Mouse (Mus musculus): ENCODE measurements around the gene Dnah2. TPM values are rescaled to one million over a fixed set of nuclear protein-coding genes. Genes with fewer than 3 reads are reported as not detected.
A peak's percentile ranks its signal among the peaks of the same experiment; 100 is the strongest.

Gene Dnah2
- total RNA-seq, 2 experiments from 2014 or later, result 4.6 to 5.2 TPM

DNA sequence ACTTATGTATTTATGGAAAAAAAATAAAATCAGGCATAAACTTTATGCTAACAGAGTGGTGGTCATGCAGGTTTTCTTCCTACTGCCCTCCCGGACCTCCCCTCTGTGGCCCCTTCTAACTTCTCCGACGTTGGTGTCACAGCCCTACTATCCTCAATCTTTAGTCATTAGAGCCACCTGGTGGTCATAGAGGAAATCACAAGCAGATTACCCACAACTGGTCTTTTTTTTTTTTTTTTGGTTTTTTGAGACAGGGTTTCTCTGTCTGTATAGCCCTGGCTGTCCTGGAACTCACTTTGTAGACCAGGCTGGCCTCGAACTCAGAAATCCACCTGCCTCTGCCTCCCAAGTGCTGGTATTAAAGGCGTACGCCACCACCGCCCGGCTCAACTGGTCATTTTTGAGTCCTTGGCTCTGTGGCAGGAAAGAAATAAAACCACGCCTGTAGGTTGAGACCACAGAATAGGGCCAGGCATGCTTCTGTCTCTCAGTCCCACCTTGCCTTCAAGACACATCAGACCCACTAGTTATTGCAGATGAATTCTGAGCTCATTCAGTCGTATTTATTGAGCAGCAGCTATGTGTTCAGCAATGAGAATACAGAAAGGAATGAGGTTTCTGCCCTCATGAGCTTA is 158.4 kb downstream of the Dnah2 start:
- peak overlapping the region; percentile 59; the same call in 1 of the 2 replicates for H3K27ac ChIP-seq
- TF ChIP-seq CTCF (conservative IDR thresholded peaks at IDR 0.05), result peak; percentile 83
- peak in 1 of 2 experiments; percentile 76 for DNase-seq (ENCODE audit: low spot score in 2 of 2)
- no peak overlapping the region for H3K4me3 ChIP-seq

DNA sequence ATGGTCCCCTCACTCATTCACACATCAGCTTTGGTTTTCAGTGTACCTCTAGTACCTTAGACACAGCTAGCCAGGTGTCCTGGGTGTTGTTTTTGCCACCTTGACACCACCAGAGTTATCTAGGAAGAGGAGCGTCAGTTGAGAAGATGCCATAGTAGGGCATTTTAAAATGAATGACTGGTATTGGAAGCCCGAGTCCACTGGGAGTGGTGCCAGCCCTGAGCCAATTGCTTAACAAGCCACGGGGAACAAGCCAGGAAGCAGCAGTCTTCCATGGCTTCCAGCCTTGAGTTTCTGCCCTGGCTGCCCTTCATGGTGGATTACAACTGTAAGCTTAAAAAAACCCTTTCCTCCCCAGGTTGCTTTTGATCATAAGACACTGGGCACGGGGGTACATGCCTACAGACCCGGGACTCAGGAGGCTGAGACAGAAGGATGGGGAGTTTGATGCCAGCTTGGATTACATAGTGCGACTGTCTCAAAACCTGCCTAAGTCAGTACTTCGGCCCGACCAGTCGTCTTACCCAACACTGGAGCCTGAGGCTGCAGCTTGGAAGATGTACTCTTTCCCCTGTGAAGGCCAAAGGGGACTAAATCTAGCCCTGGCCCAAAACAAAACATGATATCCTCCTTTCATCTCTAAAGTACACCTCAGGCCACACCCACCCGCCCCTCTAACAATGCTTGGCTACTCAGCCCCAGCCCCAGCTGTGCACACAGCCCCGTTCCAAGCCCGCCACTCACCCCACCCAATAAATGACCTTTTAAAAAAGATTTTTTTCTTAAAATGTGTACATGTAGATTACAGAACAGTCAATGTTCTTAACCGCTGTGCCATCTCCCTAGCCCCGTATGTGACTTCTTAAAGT is 159.1 kb downstream of the Dnah2 start:
- Histone ChIP-seq H3K27ac (peak overlapping the region; percentile 59; the same call in 1 of the 2 replicates), H3K4me3 (no peak overlapping the region)
- no peak for DNase-seq (ENCODE audit: low spot score in 2 of 2)
- TF ChIP-seq CTCF (conservative IDR thresholded peaks at IDR 0.05), result no peak

DNA sequence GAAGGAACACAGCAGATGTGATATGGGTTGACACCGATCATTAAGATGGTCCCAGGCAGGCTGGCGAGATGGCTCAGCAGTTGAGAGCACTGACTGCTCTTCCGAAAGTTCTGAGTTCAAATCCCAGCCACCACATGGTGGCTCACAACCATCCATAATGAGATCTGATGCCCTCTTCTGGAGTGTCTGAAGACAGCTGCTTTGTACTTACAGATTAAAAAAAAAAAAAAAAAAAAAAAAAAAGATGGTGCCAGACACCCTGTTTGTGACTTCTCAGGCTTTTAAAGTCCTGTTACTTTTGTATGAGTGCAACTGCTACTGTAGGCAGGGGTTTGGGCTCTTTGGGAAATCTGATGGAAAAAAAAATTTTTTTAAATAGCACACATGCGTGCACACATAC is 160.2 kb downstream of the Dnah2 start:
- DNase-seq (ENCODE audit: low spot score in 2 of 2), result no peak
- peak; percentile 57 for TF ChIP-seq CTCF (conservative IDR thresholded peaks at IDR 0.05)
- Histone ChIP-seq H3K4me3 (no peak overlapping the region), H3K27ac (no peak overlapping the region)

DNA sequence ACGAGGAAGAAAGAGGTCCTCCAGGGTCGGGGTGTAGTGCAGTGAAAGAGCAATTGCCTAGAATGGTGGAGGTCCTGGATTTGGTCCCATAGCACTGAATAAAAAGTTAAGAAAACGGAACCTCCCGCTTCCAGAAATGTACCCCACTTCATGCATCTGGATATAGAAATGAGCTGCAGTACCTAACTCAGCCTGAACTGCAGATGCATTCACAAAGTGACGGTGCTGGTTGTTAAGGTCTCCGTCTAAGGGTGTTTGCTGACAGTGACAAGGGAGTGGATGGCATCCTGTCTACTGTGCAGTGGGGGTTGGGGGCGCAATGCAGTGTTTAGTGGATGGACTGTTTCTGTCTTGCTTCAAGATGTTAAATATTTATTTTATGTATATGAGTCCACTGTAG is 162.2 kb downstream of the Dnah2 start:
- H3K27ac ChIP-seq, result no peak overlapping the region
- no peak overlapping the region for H3K4me3 ChIP-seq
- TF ChIP-seq CTCF (conservative IDR thresholded peaks at IDR 0.05), result peak; percentile 18; the same call in 1 of the 2 replicates
- no peak for DNase-seq (ENCODE audit: low spot score in 2 of 2)

DNA sequence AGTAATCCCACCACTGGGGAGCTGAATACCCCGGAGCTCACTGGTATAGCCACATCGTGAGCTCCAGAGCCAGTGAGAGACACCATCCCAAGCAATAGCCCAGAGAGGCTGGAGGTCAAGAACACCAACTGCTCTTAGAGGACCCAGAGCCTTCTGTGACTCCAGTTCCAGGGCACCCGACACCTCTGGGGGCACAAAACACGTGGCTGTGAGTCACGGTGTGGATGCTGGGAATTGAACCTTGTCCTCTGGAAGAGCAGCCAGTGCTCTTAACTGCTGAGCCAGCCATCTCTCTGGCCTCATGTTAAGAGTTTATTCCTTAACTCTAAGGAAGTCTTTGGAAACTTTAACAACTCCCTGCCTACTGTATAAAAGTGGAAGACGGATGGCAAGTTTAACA is 163.9 kb downstream of the Dnah2 start:
- TF ChIP-seq CTCF (conservative IDR thresholded peaks at IDR 0.05), result no peak
- no peak for DNase-seq (ENCODE audit: low spot score in 2 of 2)
- no peak overlapping the region for H3K4me3 ChIP-seq
- H3K27ac ChIP-seq, result no peak overlapping the region

DNA sequence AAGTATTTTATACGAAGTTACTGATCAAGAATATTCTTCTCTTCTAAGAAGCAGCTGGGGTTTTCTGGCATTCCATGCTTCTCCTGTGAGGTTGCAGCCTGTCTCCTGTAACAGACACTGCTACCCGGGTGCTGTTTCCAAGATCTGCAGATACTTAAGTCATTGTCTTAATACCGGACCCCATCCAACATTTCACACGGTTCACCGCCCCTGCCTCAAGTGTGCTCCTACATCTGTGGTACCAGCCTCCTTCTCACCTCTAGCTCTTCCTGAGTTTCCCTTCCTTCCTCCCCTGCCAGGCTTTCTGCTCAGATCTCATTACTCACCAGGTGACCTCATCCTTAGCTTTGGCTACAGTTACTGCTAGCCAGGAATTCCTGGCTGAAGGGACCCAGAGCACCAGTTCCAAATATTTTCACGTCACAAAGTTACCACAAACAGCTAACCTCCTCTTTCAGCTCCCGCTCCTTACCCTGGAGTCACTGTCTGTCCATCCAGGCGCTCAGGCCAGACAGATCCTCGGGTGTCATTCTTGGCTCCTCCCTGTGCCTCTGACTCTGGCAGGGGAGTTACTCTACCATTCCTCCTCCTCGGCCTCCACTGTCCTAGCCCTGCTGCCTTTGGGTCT is 166.3 kb downstream of the Dnah2 start:
- no peak for DNase-seq (ENCODE audit: low spot score in 2 of 2)
- TF ChIP-seq CTCF (conservative IDR thresholded peaks at IDR 0.05), result no peak

DNA sequence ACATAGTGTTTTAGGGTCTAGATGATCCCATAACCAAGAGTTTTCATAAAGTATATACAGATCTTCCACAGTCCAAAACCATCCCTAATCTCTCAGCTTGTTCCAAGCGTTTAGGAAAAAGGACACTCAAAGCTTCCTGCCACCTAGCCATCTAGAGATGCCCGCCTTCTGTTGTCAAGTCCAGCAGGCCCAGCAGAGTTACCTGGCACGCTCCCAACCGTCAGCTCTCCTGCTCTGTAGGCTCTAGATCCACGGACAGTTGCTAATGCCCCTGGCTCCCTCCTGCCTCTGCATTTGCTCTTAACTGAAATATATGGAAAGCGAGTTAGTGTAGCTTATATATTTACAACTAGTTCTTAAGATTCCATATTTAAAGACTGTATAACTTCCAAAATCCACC is 167.6 kb downstream of the Dnah2 start:
- no peak for TF ChIP-seq CTCF (conservative IDR thresholded peaks at IDR 0.05)
- H3K27ac ChIP-seq, result no peak overlapping the region
- H3K4me3 ChIP-seq, result no peak overlapping the region
- no peak for DNase-seq (ENCODE audit: low spot score in 2 of 2)

More for the DNA sequence above, 166.3 kb downstream of the Dnah2 start:
- no peak overlapping the region for H3K27ac ChIP-seq
- no peak overlapping the region for H3K4me3 ChIP-seq

DNA sequence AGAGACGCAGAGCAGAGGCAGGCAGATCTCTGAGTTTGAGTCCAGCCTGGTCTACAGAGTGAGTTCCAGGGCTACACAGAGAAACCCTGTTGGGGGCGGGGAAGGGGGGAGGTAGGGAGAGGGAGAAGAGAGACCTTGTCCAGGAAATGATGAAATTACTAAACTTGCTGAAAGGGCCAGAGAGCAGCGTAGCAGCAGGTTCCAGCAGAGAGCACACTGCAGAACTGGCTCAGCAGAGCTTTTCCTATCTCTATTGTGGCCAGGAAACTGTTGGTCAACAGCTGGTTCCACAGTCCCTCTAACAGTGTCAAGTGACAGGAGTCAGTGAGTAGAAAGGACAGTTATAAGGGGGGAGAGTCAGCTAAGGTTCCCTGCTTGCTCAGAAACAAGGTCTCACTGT is 169.3 kb downstream of the Dnah2 start:
- Histone ChIP-seq H3K27ac (no peak overlapping the region), H3K4me3 (no peak overlapping the region)
- DNase-seq (ENCODE audit: low spot score in 2 of 2), result no peak
- TF ChIP-seq CTCF (conservative IDR thresholded peaks at IDR 0.05), result no peak

DNA sequence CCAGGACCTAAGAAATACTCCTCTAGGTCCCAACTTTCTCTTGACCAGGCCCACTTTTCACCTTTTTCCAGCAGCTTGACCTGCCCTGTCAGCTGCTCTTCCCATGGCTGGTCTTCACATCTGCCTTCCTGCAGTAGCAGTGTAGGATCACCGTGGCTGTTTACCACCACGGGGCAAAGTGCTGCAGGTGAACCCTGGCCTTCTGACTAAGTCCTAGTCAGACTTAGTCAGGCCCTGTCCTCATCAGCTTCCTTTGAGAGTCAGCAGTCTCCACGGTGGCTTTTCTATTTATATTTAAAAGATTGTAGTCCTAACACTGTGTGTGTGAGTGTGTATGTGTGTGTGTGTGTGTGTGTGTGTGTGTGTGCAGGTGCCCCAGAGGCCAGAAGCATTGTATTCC is 171.1 kb downstream of the Dnah2 start:
- no peak for DNase-seq (ENCODE audit: low spot score in 2 of 2)
- Histone ChIP-seq H3K4me3 (no peak overlapping the region), H3K27ac (no peak overlapping the region)
- no peak for TF ChIP-seq CTCF (conservative IDR thresholded peaks at IDR 0.05)

DNA sequence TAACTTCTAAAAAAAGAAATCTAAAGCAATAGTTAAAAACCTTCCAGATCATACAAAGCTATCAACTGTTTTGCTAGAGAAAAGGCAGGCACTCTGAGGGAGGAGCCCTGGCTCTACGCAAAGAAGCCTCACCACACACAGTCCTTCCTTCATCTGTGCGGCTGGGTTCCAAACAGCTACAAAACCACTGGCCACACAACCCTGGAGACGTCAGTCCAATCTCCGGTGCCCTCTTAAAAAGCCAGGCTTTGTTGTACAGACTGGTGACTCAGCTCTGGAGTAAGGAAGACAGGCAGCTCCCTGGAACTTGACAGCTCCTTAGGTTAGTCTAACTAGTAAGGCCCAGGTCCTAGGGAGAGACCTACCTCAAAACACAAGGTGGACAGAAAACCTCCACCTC is 173.3 kb downstream of the Dnah2 start:
- H3K4me3 ChIP-seq, result no peak overlapping the region
- H3K27ac ChIP-seq, result no peak overlapping the region
- no peak for TF ChIP-seq CTCF (conservative IDR thresholded peaks at IDR 0.05)
- DNase-seq (ENCODE audit: low spot score in 2 of 2), result no peak

DNA sequence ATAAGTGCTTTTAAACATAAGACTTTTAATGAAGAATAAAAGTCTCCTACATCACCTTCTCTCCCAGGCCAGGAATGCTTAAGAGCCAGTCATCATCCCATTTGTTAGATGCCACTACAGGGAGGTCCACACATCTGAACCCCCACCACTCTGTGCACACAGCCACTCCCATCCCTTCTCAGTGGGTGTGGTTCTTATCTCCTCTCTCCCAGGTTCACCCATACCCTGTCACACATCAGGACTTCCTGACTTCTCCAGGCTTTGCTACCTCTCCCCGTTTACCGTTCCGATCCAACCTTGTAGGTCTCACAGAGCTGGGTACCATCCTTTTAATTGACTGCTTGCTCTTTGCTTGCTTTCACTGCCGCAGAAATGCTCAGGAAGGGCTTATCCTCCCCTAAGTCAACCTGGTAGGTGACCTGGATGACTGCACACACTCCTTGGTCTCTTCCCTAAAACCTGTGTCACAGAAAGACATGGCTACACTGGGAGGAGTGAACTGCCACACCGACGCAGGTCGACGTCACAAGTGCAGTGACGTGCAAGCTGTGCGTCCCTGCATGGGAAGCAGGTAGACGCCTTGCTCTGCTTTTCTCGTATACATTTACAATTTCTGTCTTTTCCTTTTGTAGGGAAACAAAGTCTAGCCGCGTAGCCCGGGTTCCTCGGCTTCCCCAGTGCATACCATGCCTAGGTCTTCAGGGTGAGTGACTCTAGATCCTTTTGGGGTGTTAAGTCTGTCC is 175.5 kb downstream of the Dnah2 start:
- peak overlapping the region; percentile 99 for H3K27ac ChIP-seq
- no peak for TF ChIP-seq CTCF (conservative IDR thresholded peaks at IDR 0.05)
- no peak overlapping the region for H3K4me3 ChIP-seq
- no peak for DNase-seq (ENCODE audit: low spot score in 2 of 2)

DNA sequence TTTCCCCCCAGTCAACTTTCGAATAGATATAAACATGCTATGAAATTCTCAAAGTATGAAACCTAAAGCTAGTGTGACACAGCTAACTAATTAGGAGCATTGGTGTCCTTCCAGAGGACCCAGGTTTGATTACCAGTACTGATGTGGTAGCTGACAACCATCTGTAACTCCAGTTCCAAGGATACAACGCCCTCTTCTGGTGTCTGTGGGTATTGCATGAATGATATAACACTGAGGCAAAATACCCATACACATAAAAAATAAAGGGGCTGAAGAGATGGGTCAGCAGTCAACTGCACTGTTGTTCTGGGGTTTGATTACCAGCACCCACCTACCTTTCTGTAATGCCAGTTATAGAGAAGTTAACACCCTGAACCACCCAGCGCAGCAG is 176.1 kb downstream of the Dnah2 start:
- no peak overlapping the region; the same call in 1 of the 2 replicates for H3K4me3 ChIP-seq
- TF ChIP-seq CTCF (conservative IDR thresholded peaks at IDR 0.05), result peak; percentile 76
- H3K27ac ChIP-seq, result peak overlapping the region; percentile 99
- no peak for DNase-seq (ENCODE audit: low spot score in 2 of 2)
